Mouse (Mus musculus): ENCODE results near the gene Atp11a. TPM values are rescaled to one million over a fixed set of nuclear protein-coding genes. Genes with fewer than 3 reads are reported as not detected.

The Atp11a gene
- polyA plus RNA-seq, 1 experiment from 2014 or later, result 1.0 TPM

DNA sequence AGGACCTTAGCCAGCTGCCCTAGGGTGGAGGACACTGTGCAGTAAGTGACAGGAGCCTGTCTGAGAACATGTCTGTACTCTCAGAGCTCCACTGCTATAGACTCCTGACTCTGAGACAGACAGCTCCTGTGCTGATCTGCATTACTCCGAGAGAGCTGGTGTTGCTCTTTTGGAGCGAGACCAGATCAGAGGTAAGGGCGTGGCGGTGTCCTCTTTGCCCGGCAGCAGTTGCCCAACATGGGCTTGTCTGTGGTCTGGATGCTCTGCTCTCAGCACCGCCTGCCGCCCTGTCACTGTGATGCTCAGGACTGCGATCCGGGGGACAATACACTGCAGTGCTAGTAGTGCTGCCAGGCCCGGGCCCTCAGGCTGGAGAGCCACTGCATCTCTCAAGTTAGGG is 19.4 kb downstream of the Atp11a start:
- WGBS (ENCODE audit: insufficient replicate concordance), result 63% methylated on average over 10 of the region's 10 CpGs
- H3K9me3 ChIP-seq (replicated peaks; ENCODE audit: control insufficient read depth, low read length), result no peaks in the 10 kb centered on the region

DNA sequence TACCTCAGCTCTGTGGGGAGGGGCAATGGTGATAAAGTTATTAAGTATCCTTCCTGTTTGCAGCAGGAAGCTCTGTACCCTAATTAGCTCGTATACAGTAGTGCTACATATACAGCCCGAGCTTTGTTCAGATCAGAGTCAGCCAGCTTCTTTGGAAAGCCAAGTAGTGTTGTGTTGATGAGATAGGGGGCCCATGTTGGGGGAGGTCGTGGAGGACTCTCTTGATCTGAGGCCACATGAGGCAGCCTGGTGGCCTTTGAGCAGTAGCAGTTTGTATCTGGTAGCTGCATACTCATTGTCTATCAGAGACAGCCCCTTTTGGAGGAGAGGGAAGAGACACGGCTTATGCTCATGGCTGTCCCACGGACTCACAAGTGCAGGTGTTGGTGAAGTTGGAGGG is 20.4 kb downstream of the Atp11a start:
- no peaks in the 10 kb centered on the region for H3K9me3 ChIP-seq (replicated peaks; ENCODE audit: control insufficient read depth, low read length)
- no peak overlapping the region for H3K4me3 ChIP-seq (ENCODE audit: low read depth, low read length)
- no peak overlapping the region for H3K4me2 ChIP-seq (ENCODE audit: low read depth, low read length)
- H3K36me3 ChIP-seq (ENCODE audit: control insufficient read depth, insufficient read depth), result no peaks in the 10 kb centered on the region
- peaks cover 6% of the 10 kb centered on the region for H3K4me1 ChIP-seq (ENCODE audit: control insufficient read depth, low read depth, low read length)
- ATAC-seq (ENCODE audit: low read depth), result peak; percentile 68
- 14% methylated on average over 5 of the region's 5 CpGs for WGBS (ENCODE audit: insufficient replicate concordance)
- H3K27ac ChIP-seq (ENCODE audit: low read length), result no peak overlapping the region
- H3K9ac ChIP-seq (ENCODE audit: low read depth, low read length), result no peak overlapping the region
- no peaks in the 10 kb centered on the region for H3K27me3 ChIP-seq (ENCODE audit: control insufficient read depth, insufficient read depth, low read depth, low read length)

More for the DNA sequence above, 19.4 kb downstream of the Atp11a start:
- no peak for ATAC-seq (ENCODE audit: low read depth)
- H3K27ac ChIP-seq (ENCODE audit: low read length), result no peak overlapping the region
- no peak overlapping the region for H3K9ac ChIP-seq (ENCODE audit: low read depth, low read length)
- H3K4me1 ChIP-seq (ENCODE audit: control insufficient read depth, low read depth, low read length), result peaks cover 6% of the 10 kb centered on the region
- H3K36me3 ChIP-seq (ENCODE audit: control insufficient read depth, insufficient read depth), result no peaks in the 10 kb centered on the region
- H3K4me3 ChIP-seq (ENCODE audit: low read depth, low read length), result no peak overlapping the region
- no peak overlapping the region for H3K4me2 ChIP-seq (ENCODE audit: low read depth, low read length)
- H3K27me3 ChIP-seq (ENCODE audit: control insufficient read depth, insufficient read depth, low read depth, low read length), result no peaks in the 10 kb centered on the region

DNA sequence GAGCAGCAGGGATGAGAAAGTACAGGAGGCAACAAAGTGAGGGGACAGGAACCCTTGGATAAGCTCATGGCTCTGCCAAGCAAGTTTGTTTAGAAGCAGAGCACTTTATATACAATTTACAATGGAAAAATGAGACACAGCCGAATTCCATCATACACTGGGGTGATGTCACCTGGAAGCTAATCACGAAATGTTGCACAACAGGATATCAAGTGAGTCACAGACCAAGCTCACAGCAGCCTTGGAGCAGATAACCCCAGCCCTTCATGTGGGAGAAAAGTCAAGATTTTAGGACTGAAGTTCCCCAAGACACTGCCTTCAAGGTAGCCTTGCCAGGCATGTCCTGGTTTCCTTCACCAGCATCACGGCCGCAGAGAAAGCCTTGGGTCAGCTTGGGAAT is 22.7 kb downstream of the Atp11a start:
- no peaks in the 10 kb centered on the region for H3K36me3 ChIP-seq (ENCODE audit: control insufficient read depth, insufficient read depth)
- no peak overlapping the region for H3K9ac ChIP-seq (ENCODE audit: low read depth, low read length)
- 52% methylated on average over 4 of the region's 4 CpGs for WGBS (ENCODE audit: insufficient replicate concordance)
- ATAC-seq (ENCODE audit: low read depth), result no peak
- no peak overlapping the region for H3K27ac ChIP-seq (ENCODE audit: low read length)
- no peaks in the 10 kb centered on the region for H3K27me3 ChIP-seq (ENCODE audit: control insufficient read depth, insufficient read depth, low read depth, low read length)
- H3K4me1 ChIP-seq (ENCODE audit: control insufficient read depth, low read depth, low read length), result peaks cover 6% of the 10 kb centered on the region
- H3K4me2 ChIP-seq (ENCODE audit: low read depth, low read length), result no peak overlapping the region
- H3K9me3 ChIP-seq (replicated peaks; ENCODE audit: control insufficient read depth, low read length), result no peaks in the 10 kb centered on the region
- H3K4me3 ChIP-seq (ENCODE audit: low read depth, low read length), result no peak overlapping the region

DNA sequence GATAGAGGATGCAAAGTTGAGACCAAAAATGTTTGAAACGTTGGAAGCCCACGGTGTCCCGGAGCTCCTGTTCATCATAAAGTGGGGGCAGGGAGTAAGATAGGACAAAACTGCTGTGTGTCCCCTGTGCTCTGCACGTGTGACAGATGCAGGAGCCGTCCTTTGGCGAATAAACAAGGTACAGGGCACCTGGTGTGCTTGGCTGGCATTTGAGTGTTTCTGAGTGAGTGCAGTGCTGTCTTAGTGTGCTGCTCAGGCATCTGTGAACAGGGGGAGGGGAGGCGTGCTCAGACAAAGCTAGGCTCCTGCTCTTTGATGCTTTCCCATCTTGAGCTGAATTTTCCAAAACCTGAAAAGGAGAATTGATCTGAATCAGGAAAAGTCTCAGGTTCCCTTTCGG is 28.7 kb downstream of the Atp11a start:
- no peak for ATAC-seq (ENCODE audit: low read depth)
- H3K9ac ChIP-seq (ENCODE audit: low read depth, low read length), result no peak overlapping the region
- H3K9me3 ChIP-seq (replicated peaks; ENCODE audit: control insufficient read depth, low read length), result no peaks in the 10 kb centered on the region
- no peak overlapping the region for H3K27ac ChIP-seq (ENCODE audit: low read length)
- no peaks in the 10 kb centered on the region for H3K4me1 ChIP-seq (ENCODE audit: control insufficient read depth, low read depth, low read length)
- no peak overlapping the region for H3K4me3 ChIP-seq (ENCODE audit: low read depth, low read length)
- 58% methylated on average over 8 of the region's 8 CpGs for WGBS (ENCODE audit: insufficient replicate concordance)
- H3K4me2 ChIP-seq (ENCODE audit: low read depth, low read length), result no peak overlapping the region
- H3K36me3 ChIP-seq (ENCODE audit: control insufficient read depth, insufficient read depth), result no peaks in the 10 kb centered on the region
- no peaks in the 10 kb centered on the region for H3K27me3 ChIP-seq (ENCODE audit: control insufficient read depth, insufficient read depth, low read depth, low read length)

DNA sequence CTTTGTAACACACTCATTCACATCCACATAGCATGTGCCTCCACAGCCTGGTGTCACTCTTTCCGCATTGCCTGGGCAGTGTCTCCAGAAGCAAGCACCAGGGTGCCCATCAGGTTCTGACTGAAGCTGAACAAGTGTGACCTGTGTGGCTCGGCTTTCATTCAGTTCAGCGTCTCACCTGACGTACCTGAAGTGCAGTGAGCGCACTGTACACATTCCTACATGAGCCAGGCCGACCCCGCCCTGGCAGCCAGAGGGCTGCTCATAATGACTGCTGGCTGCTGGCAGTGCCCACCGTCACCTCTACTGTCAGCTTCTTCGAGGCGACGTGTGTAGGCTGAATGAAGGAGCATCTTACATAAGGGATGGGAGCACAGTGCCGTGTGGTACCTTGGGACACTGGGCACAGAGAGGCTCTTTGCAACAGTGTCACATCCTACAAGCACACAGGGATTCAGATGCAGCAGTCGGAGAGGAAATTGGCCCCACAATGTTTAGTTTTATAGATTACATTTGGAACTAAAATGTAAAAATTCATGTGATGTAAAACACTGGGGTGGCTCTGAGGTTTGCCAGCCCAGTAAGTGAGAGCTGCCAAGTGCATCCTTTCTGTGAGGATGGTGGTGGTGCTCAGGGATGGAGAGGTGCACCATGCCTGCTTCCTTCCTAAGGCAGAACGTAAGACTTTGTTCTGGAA is 29.6 kb downstream of the Atp11a start:
- ATAC-seq (ENCODE audit: low read depth), result no peak
- H3K9ac ChIP-seq (ENCODE audit: low read depth, low read length), result no peak overlapping the region
- no peak overlapping the region for H3K4me3 ChIP-seq (ENCODE audit: low read depth, low read length)
- no peaks in the 10 kb centered on the region for H3K9me3 ChIP-seq (replicated peaks; ENCODE audit: control insufficient read depth, low read length)
- no peak overlapping the region for H3K27ac ChIP-seq (ENCODE audit: low read length)
- H3K27me3 ChIP-seq (ENCODE audit: control insufficient read depth, insufficient read depth, low read depth, low read length), result no peaks in the 10 kb centered on the region; the same call in 1 of the 2 replicates
- no peaks in the 10 kb centered on the region for H3K36me3 ChIP-seq (ENCODE audit: control insufficient read depth, insufficient read depth)
- no peak overlapping the region for H3K4me2 ChIP-seq (ENCODE audit: low read depth, low read length)
- 72% methylated on average over 14 of the region's 14 CpGs for WGBS (ENCODE audit: insufficient replicate concordance)
- H3K4me1 ChIP-seq (ENCODE audit: control insufficient read depth, low read depth, low read length), result no peaks in the 10 kb centered on the region

DNA sequence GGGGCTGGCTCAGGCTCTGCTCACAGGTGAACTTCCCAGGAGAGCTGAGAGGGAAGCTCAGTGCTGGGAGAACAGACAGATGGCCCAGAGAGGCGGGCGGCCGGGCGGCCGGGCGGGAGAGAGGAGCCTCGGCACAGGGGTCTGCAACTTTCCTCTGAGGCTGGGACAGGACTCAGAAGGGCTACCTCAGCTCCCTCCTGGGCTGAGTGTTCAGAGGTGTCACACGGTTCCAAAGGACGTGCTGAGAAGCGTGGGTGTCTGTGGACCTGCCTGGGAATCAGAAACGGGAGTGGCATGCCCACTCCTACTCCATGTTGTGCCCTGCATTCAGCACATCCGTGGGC is 30.1 kb downstream of the Atp11a start:
- H3K27me3 ChIP-seq (ENCODE audit: control insufficient read depth, insufficient read depth, low read depth, low read length), result no peaks in the 10 kb centered on the region; the same call in 1 of the 2 replicates
- H3K9me3 ChIP-seq (replicated peaks; ENCODE audit: control insufficient read depth, low read length), result no peaks in the 10 kb centered on the region
- H3K4me2 ChIP-seq (ENCODE audit: low read depth, low read length), result no peak overlapping the region
- no peak overlapping the region for H3K9ac ChIP-seq (ENCODE audit: low read depth, low read length)
- no peak for ATAC-seq (ENCODE audit: low read depth)
- H3K4me1 ChIP-seq (ENCODE audit: control insufficient read depth, low read depth, low read length), result no peaks in the 10 kb centered on the region
- 81% methylated on average over 12 of the region's 12 CpGs for whole genome bisulfite sequencing (ENCODE audit: insufficient replicate concordance)
- H3K4me3 ChIP-seq (ENCODE audit: low read depth, low read length), result no peak overlapping the region
- H3K27ac ChIP-seq (ENCODE audit: low read length), result no peak overlapping the region
- no peaks in the 10 kb centered on the region for H3K36me3 ChIP-seq (ENCODE audit: control insufficient read depth, insufficient read depth)

DNA sequence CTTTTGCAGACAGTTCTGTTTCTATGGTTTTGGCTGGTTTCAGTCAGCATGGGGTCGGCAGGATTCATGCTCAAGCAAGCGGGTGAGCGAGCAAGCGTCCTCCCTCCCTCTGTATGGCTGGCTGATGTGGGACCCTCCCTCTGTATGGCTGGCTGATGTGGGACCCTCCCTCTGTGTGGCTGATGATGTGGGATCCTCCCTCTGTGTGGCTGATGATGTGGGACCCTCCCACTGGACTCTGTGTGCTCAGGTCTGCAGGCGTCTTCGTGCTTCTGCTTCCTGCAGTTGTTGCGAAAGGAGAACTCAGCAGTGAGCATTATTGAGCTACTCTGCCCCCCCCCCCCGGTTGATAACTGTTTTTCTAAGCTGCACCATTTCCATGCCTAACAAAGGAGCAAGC is 30.6 kb downstream of the Atp11a start:
- H3K27ac ChIP-seq (ENCODE audit: low read length), result no peak overlapping the region
- H3K27me3 ChIP-seq (ENCODE audit: control insufficient read depth, insufficient read depth, low read depth, low read length), result peaks cover under 1% of the 10 kb centered on the region; the same call in 1 of the 2 replicates
- no peak for ATAC-seq (ENCODE audit: low read depth)
- no peak overlapping the region for H3K4me3 ChIP-seq (ENCODE audit: low read depth, low read length)
- H3K36me3 ChIP-seq (ENCODE audit: control insufficient read depth, insufficient read depth), result no peaks in the 10 kb centered on the region
- H3K9ac ChIP-seq (ENCODE audit: low read depth, low read length), result no peak overlapping the region
- 41% methylated on average over 8 of the region's 8 CpGs for whole genome bisulfite sequencing (ENCODE audit: insufficient replicate concordance)
- no peaks in the 10 kb centered on the region for H3K9me3 ChIP-seq (replicated peaks; ENCODE audit: control insufficient read depth, low read length)
- no peaks in the 10 kb centered on the region for H3K4me1 ChIP-seq (ENCODE audit: control insufficient read depth, low read depth, low read length)
- H3K4me2 ChIP-seq (ENCODE audit: low read depth, low read length), result no peak overlapping the region

DNA sequence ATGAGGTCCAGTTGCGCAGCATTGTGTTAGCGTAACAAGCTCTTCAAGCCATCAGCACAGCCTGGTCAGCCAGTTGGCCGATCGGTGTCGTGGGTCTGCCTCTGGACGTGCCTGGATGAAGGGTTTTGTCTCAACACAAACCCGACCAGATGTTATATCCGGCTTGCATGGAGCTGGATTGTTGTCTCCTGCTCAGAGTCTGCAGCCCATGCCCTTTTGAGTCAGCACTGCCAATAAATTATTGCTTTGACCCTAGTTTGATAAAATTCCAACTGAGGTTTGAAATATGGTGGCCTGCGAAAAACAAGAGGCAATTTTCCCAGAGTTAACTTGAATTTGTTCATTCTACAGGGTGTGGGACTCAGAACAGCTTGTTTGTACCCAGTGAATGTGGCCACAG is 31.9 kb downstream of the Atp11a start:
- no peak overlapping the region for H3K9ac ChIP-seq (ENCODE audit: low read depth, low read length)
- H3K9me3 ChIP-seq (replicated peaks; ENCODE audit: control insufficient read depth, low read length), result no peaks in the 10 kb centered on the region
- H3K36me3 ChIP-seq (ENCODE audit: control insufficient read depth, insufficient read depth), result no peaks in the 10 kb centered on the region
- H3K27ac ChIP-seq (ENCODE audit: low read length), result no peak overlapping the region
- ATAC-seq (ENCODE audit: low read depth), result no peak
- no peaks in the 10 kb centered on the region for H3K4me1 ChIP-seq (ENCODE audit: control insufficient read depth, low read depth, low read length)
- no peak overlapping the region for H3K4me3 ChIP-seq (ENCODE audit: low read depth, low read length)
- H3K4me2 ChIP-seq (ENCODE audit: low read depth, low read length), result no peak overlapping the region
- H3K27me3 ChIP-seq (ENCODE audit: control insufficient read depth, insufficient read depth, low read depth, low read length), result peaks cover 2% of the 10 kb centered on the region; the same call in 1 of the 2 replicates
- 67% methylated on average over 9 of the region's 9 CpGs for WGBS (ENCODE audit: insufficient replicate concordance)

DNA sequence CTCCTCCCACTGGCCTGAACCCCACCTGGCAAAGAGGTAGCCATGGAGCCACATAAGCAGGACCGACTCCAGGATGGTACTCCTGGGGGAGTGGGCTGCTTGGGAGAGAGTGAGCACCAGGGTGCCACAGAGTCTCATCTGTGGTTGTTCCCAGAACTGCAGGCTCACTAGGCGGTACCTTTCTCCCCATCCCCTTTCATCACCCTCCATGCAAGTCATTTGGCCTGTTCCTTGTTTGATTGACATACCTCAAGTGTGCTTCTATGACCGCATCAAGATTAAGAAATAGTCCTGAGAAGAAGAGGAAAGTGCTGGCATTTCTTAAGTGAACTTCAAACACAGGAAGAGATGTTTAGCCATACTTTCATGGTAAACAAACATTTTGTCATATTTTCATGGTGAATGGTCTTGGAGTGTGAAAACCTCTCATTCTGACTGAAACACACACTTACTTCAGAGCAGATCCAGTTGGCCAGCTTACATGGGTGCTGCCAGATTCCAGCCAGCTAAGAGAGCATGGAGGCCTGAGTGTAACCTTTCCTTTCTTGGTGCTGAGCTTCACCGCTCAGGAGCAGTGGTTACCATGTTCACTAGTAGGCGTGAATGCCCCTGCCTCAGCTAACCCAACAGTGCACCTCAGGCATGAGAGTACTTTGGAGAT is 38.3 kb downstream of the Atp11a start:
- H3K4me3 ChIP-seq (ENCODE audit: low read depth, low read length), result no peak overlapping the region
- no peak overlapping the region for H3K9ac ChIP-seq (ENCODE audit: low read depth, low read length)
- H3K4me2 ChIP-seq (ENCODE audit: low read depth, low read length), result no peak overlapping the region
- H3K4me1 ChIP-seq (ENCODE audit: control insufficient read depth, low read depth, low read length), result no peaks in the 10 kb centered on the region
- ATAC-seq (ENCODE audit: low read depth), result no peak
- no peaks in the 10 kb centered on the region for H3K9me3 ChIP-seq (replicated peaks; ENCODE audit: control insufficient read depth, low read length)
- no peaks in the 10 kb centered on the region for H3K36me3 ChIP-seq (ENCODE audit: control insufficient read depth, insufficient read depth)
- WGBS (ENCODE audit: insufficient replicate concordance), result 70% methylated on average over 5 of the region's 5 CpGs
- H3K27me3 ChIP-seq (ENCODE audit: control insufficient read depth, insufficient read depth, low read depth, low read length), result peaks cover 6% of the 10 kb centered on the region
- H3K27ac ChIP-seq (ENCODE audit: low read length), result no peak overlapping the region
